Mouse (Mus musculus) small intestine, adult 2 months (tissue): Measurements from ENCODE around the gene Fiz1.

ENCODE experiments used
- CTCF ChIP-seq: fragments of 200-500 bp; IDR thresholded peaks from 2 replicates; pipeline ENCODE4 v1.5.1; 2012; ENCODE audit warnings: low read depth, mild to moderate bottlenecking, control low read depth, inconsistent platforms, low read length, moderate library complexity, mixed read lengths; ENCODE audit not compliant: insufficient replicate concordance, insufficient read length; ENCODE audit errors: extremely low read depth
- POLR2A ChIP-seq: fragments of 200-500 bp; IDR thresholded peaks from 2 replicates; pipeline ENCODE4 v1.6.1; 2012; ENCODE audit warnings: low read depth, mild to moderate bottlenecking, control low read depth, inconsistent platforms, low read length, moderate library complexity

- TF ChIP-seq CTCF (no peak), POLR2A (no peak)
Observed at GRCm38 (mm10) chr7:5035628-5036027, 21.1 kb upstream of the Fiz1 start.
